Mouse (Mus musculus) heart, embryonic 13.5 days (tissue): ENCODE measurements around the gene Sac3d1. TPM values are rescaled to one million over a fixed set of nuclear protein-coding genes. Genes with fewer than 3 reads are reported as not detected.
"Not testable (repeated sequence)": the region's sequence is repeated elsewhere in the genome, so short reads cannot be mapped to it uniquely, and the experiment has no call there.

ENCODE experiments used
- ATAC-seq: fragments of 200-750 bp; cut with Nextera tagmentation; 2 replicates; pipeline ENCODE4 v1.8.0; 2017; ENCODE audit warnings: moderate TSS enrichment; ENCODE audit not compliant: insufficient number of reproducible peaks, low FRiP score, low TSS enrichment; ENCODE audit errors: extremely low read depth
- H3K27ac ChIP-seq: fragments of 300-500 bp; sonication (generic); replicated peaks from 2 replicates; pipeline ENCODE4 v1.5.1; 2015; ENCODE audit warnings: moderate library complexity, mild to moderate bottlenecking, inconsistent platforms
- H3K27me3 ChIP-seq: fragments of 300-500 bp; sonication (generic); replicated peaks from 2 replicates; pipeline ENCODE4 v1.6.1; 2015; ENCODE audit warnings: mild to moderate bottlenecking, inconsistent platforms
- H3K36me3 ChIP-seq: fragments of 300-500 bp; sonication (generic); 2 replicates; pipeline ENCODE4 v1.6.1; 2015; ENCODE audit warnings: mild to moderate bottlenecking, inconsistent platforms
- H3K4me1 ChIP-seq: fragments of 300-500 bp; sonication (generic); 2 replicates; pipeline ENCODE4 v1.6.1; 2015; ENCODE audit warnings: inconsistent platforms
- H3K4me2 ChIP-seq: fragments of 300-500 bp; sonication (generic); 2 replicates; pipeline ENCODE4 v1.6.1; 2015; ENCODE audit warnings: inconsistent platforms, mild to moderate bottlenecking, moderate library complexity
- H3K4me3 ChIP-seq: fragments of 300-500 bp; sonication (generic); 2 replicates; pipeline ENCODE4 v1.5.1; 2015; ENCODE audit warnings: moderate library complexity, mild to moderate bottlenecking, inconsistent platforms
- H3K9ac ChIP-seq: fragments of 300-500 bp; sonication (generic); 2 replicates; pipeline ENCODE4 v1.6.1; 2015; ENCODE audit warnings: inconsistent platforms, mild to moderate bottlenecking, moderate library complexity
- H3K9me3 ChIP-seq: fragments of 300-500 bp; sonication (generic); 2 replicates; pipeline ENCODE4 v1.6.1; 2016; ENCODE audit warnings: inconsistent platforms
- WGBS: fragments of 180-500 bp; shearing (Covaris S2); methylation state at CpG from one replicate; pipeline ENCODE4 v1.1.7; 2015; ENCODE audit warnings: mixed read lengths; 5-methylcytosine and 5-hydroxymethylcytosine counted together
- polyA plus RNA-seq: library from polyadenylated mRNA; unstranded; fragments of >200 nt; fragmentation: Nextera tagmentation; extraction: Ambion mirVana; gene quantifications from 2 replicates; pipeline ENCODE4 v1.2.1, GENCODE M21; 2015

The Sac3d1 gene
- polyA plus RNA-seq, 1 experiment from 2014 or later: 30.8 TPM

DNA sequence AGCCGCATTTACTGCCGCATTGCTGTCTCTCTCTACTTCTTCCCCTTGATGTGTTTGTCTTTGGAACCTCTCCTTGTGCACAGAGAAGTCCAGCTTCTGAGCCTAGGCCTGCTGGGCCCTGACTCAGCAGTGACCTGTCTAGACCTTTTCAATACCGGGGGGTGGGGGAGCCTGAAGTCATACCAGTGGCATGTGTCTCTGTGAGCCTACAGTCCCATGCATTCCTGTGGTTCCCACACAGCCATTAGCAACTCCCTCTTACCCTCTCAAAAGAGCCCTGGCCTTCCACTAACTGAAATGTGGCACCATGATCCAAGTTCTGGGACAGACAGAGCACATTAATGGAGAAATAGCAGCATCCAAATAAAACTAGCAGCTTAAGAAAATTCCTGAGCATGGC, 17.9 kb upstream of the Sac3d1 start:
- WGBS: 85% methylated on average over 3 of the region's 3 CpGs
- no peak for ATAC-seq
- no peak overlapping the region for H3K9ac ChIP-seq
- H3K4me1 ChIP-seq: peaks cover 10% of the 10 kb centered on the region
- peaks cover 40% of the 10 kb centered on the region for H3K36me3 ChIP-seq
- no peak overlapping the region for H3K27ac ChIP-seq
- H3K4me2 ChIP-seq: no peak overlapping the region
- no peaks in the 10 kb centered on the region for H3K27me3 ChIP-seq
- no peak overlapping the region for H3K4me3 ChIP-seq
- no peaks in the 10 kb centered on the region for H3K9me3 ChIP-seq

DNA sequence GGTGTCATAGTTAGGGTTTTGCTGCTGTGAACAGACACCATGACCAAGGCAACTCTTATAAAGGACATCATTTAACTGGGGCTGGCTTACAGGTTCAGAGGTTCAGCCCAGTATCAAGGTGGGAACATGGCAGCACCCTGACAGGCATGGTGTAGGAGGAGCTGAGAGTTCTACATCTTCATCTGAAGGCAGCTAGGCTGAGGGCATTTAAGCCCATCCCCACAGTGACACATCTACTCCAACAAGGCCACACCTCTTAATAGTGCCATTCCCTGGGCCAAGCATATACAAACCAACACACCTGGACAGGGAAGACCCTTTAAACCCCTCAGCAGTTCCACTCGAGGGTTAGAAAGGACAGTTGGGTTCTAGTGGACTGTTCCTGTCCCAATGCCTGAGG, 14.7 kb upstream of the Sac3d1 start:
- 31% methylated on average over 1 of the region's 1 CpGs for WGBS

DNA sequence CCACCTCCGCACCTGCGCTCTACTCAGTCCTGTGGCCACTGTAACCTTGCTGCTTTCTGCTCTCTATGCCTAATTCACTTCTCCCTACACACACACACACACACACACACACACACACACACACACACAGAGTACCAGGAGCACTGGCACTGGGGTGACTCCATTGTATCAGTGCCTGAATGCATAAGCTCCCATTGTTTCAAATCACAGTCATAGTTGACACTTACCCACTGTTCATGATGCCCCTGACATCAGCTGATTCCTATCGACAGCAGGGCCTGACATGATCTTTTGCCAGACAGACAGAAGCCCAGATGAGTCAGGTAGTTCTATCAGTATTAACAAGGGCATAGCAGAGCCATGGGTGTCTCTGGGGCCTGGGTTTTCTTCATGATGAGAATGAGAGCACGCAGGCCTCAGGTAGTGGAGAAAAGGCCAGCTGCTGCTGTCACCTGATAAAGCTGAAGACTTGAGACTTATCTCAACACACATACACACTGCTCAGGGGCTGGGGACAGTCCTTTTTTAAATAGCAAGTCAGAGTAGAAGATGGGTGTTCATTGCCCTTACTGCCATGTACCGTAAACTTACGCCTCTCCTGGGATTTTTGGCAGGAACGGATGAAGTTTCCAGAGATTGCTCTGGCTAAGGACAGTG, 13.8 kb upstream of the Sac3d1 start:
- Histone ChIP-seq H3K4me3 (no peak overlapping the region), H3K9ac (no peak overlapping the region), H3K4me1 (peaks cover 8% of the 10 kb centered on the region), H3K9me3 (no peaks in the 10 kb centered on the region), H3K27me3 (no peaks in the 10 kb centered on the region), H3K4me2 (0 out of 2 replicates have a peak overlapping the region, but pooled peaks have one; percentile 11), H3K36me3 (peaks cover 31% of the 10 kb centered on the region), H3K27ac (no peak overlapping the region; the same call in 1 of the 2 replicates)
- no peak for ATAC-seq
- 77% methylated on average over 7 of the region's 7 CpGs for WGBS

More for the DNA sequence above, 14.7 kb upstream of the Sac3d1 start:
- H3K4me1 ChIP-seq, H3K9me3 ChIP-seq, H3K27ac ChIP-seq, ATAC-seq, H3K27me3 ChIP-seq, H3K9ac ChIP-seq, H3K4me3 ChIP-seq: not testable (repeated sequence)
- Histone ChIP-seq H3K4me2 (peak overlapping the region; percentile 11; the same call in 1 of the 2 replicates), H3K36me3 (peaks cover 40% of the 10 kb centered on the region)

DNA sequence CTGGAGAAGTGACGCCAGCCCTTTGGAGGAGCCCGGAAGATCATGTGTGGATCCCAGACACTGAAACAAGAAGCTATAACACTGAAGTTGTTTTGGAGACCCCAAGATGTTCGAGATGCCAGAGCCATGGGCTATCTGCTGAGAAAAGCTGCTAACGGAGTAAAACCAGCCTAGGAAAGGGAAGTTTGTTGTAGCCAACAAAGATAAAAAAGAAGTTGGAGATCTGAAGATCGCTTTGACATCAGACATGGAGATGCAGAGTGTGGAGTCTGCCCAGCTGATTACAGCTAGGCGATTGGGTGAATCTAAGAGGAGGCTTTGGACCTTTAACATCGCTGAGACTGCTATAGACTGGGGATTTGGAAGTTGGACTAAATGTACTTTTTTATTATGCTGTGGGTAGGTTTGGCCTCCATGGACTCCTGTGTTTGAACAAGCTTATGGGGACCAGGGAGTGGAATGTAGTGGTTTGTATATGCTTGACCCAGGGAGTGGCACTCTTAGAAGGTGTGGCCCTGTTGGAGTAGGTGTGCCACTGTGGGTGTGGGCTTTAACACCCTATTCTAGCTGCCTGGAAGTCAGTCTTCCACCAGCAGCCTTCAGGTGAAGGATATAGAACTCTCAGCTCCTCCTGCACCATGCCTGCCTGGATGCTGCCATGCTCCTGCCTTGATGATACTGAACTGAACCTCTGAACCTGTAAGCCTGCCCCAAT, 12.1 kb upstream of the Sac3d1 start:
- H3K4me2 ChIP-seq, H3K9me3 ChIP-seq, H3K9ac ChIP-seq, H3K4me3 ChIP-seq, H3K27ac ChIP-seq, ATAC-seq, H3K27me3 ChIP-seq: not testable (repeated sequence)
- Histone ChIP-seq H3K36me3 (peaks cover 16% of the 10 kb centered on the region), H3K4me1 (peaks cover 13% of the 10 kb centered on the region)
- WGBS: 75% methylated on average over 7 of the region's 7 CpGs

DNA sequence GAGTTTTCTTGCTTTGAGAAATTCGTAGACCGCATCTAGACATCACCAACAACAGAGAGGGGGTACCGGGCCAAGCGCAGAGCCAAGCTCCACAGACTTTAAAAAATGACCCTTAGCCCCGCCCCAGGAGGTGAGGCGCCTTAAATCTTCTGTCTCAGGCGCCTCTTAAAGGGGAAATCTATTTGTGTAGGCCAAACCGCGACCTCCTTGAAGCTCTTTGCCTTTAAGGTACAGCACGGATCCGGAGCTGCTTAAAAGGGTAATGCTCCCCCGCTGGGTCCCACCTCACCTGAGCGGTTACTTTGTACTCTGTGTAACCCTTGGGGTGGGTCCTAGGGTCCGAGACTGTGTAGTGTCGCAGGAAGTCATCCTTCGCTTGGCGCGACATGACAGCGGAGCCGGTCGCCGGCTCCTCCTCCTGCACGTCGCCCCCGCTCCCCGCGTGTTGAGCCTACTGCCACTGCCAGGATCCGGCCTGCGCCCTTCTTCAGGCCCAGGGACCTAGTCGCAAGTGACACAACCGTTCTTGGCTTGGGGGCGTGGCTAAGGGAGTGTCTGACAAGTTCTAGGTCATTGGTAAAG, 9.4 kb upstream of the Sac3d1 start, which contains the start of gene Snx15:
Gene Snx15, minus strand, starts transcription at position 545 of the 582 bp plus-strand sequence.
- peak; percentile 90 for ATAC-seq
- Histone ChIP-seq H3K9me3 (no peaks in the 10 kb centered on the region; the same call in 1 of the 2 replicates), H3K4me1 (peaks cover 13% of the 10 kb centered on the region), H3K27me3 (no peaks in the 10 kb centered on the region), H3K27ac (peak within 1 kb of the TSS; percentile 90), H3K36me3 (no peaks in the 10 kb centered on the region), H3K4me3 (peak within 1 kb of the TSS; percentile 63), H3K9ac (peak within 1 kb of the TSS; percentile 83), H3K4me2 (peak within 1 kb of the TSS; percentile 73)
- WGBS: 0% methylated on average over 32 of the region's 32 CpGs

DNA sequence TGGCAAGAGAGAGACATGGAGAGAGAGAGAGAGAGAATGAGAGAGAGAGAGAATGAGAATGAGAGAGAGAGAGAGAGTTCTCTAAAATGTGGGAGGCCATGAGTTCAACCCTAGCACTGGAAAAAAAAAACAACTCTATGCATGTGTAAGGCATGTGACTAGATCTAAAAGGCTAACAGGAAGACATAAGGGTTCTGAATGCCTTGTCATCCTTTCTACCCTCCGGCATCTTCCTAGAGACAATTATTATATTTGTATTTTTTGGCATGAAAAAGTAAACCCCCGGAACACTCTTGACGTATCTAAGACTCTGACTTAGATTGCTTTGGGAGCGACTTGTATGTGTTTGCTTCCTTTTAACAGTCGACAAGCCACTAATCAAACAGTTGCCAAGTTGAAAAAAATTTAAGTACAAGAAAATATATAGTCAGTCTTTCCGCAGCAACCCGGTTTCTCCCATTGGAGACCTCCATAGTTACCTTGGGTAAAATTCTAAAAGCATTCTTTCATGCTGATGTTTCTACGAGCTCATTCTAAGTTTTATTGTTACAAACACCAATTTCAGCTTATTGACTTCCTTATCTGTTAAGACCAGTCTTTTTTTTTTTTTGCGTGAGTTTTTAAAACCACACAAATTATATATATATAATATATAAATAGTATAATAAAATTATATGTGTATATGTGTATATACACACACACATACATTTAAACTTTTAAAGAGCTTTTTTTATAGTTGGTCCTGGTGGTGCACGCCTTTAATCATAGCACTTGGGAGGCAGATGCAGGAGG, 8.5 kb upstream of the Sac3d1 start:
- H3K36me3 ChIP-seq: no peaks in the 10 kb centered on the region
- no peaks in the 10 kb centered on the region; the same call in 1 of the 2 replicates for H3K9me3 ChIP-seq
- peaks cover 13% of the 10 kb centered on the region; the same call in 1 of the 2 replicates for H3K4me1 ChIP-seq
- ATAC-seq: no peak
- peak overlapping the region; percentile 73 for H3K4me2 ChIP-seq
- H3K27me3 ChIP-seq: no peaks in the 10 kb centered on the region
- H3K9ac ChIP-seq: peak overlapping the region; percentile 83
- 69% methylated on average over 10 of the region's 10 CpGs for WGBS
- peak overlapping the region; percentile 90 for H3K27ac ChIP-seq
- peak overlapping the region; percentile 63 for H3K4me3 ChIP-seq

DNA sequence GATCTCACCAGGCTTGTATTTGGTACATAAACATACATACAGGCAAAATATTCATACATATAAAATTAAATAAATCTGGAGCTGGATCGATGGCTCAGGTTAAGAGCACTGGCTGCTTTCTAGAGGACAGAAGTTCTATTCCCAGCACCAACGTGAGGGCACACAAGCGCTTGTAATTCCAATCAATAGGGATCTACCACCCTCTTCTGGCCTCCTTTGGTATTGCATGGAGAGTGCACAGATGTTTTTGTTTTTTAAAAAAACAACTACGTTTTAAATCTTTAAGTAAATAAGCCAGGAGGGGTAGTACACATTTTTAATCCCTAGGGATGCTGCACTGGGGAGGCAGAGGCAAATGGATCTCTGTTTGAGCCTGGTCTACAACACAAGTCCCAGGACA, 7.8 kb upstream of the Sac3d1 start:
- no peak overlapping the region for H3K4me3 ChIP-seq
- no peaks in the 10 kb centered on the region for H3K27me3 ChIP-seq
- no peaks in the 10 kb centered on the region; the same call in 1 of the 2 replicates for H3K9me3 ChIP-seq
- peak overlapping the region; percentile 73; the same call in 1 of the 2 replicates for H3K4me2 ChIP-seq
- WGBS: 23% methylated on average over 4 of the region's 4 CpGs
- peaks cover 13% of the 10 kb centered on the region; the same call in 1 of the 2 replicates for H3K4me1 ChIP-seq
- peaks cover 3% of the 10 kb centered on the region for H3K36me3 ChIP-seq
- no peak for ATAC-seq
- no peak overlapping the region for H3K27ac ChIP-seq
- no peak overlapping the region for H3K9ac ChIP-seq

DNA sequence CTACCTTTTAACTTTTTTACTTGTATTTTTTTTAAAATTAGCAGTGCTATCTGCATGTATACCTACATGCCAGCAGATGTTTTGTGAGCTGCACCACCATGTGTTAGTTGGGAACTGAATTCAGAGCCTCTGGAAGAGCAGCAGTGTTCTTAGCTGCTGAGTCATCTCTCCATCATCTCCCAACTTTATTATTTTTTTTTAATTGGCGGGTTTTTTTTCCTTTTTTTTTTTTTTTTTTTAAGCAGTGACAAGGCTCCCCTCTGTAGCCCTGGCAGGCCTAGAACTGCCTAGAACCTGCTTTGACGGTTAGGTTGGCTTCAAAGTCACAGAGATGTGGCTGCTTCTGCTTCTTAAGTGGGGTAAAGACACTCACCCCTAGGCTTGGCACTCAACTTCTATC, 6.4 kb upstream of the Sac3d1 start:
- no peak overlapping the region for H3K4me3 ChIP-seq
- no peaks in the 10 kb centered on the region; the same call in 1 of the 2 replicates for H3K9me3 ChIP-seq
- H3K4me2 ChIP-seq: no peak overlapping the region
- 75% methylated on average over 2 of the region's 2 CpGs for WGBS
- no peak overlapping the region for H3K27ac ChIP-seq
- peaks cover 13% of the 10 kb centered on the region; the same call in 1 of the 2 replicates for H3K4me1 ChIP-seq
- ATAC-seq: no peak
- H3K36me3 ChIP-seq: peaks cover 16% of the 10 kb centered on the region
- H3K27me3 ChIP-seq: no peaks in the 10 kb centered on the region
- no peak overlapping the region for H3K9ac ChIP-seq

DNA sequence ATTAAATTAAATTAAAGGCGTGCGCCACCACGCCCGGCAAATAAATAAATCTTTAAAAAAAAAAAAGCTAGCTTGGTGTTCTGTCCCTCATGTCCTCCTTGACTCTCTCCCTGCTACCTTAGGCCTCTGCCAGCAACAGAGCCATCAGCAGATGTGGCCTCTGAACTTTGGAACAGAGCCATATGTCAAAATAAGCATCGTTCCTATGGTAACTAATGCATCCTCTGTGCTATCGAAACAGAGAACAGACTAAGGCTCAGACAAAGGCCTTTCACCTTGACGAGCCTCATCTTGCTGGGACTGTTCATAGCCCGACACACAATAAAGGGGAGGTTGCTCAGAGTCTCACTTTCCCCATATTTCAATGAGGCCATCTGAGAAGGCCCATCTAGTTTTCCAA, 4.9 kb upstream of the Sac3d1 start:
- Histone ChIP-seq H3K9ac (no peak overlapping the region; the same call in 1 of the 2 replicates), H3K4me1 (peaks cover 14% of the 10 kb centered on the region), H3K36me3 (peaks cover 18% of the 10 kb centered on the region), H3K27ac (no peak overlapping the region), H3K27me3 (no peaks in the 10 kb centered on the region), H3K9me3 (no peaks in the 10 kb centered on the region; the same call in 1 of the 2 replicates), H3K4me2 (no peak overlapping the region), H3K4me3 (no peak overlapping the region)
- ATAC-seq: no peak
- 83% methylated on average over 8 of the region's 8 CpGs for WGBS

DNA sequence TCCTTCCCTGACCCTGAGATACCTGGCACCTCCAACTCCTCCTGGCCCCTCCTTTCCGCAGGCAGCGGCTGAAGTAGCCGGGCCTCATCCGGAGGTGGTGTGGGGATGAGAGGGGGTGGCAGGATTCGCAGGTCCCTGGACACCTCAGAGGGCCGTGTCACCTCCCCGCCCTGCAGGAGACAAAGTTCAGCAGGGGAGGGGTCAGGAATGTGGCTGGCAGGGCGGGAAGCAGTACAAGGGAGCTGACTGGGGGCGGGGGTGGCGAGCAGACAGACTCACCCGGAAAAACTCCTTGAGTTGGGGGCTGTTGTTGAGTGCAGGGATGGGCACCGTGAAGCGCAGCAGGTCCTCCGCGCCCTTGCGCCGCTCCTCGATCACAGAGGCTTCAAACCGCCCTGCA, 3.3 kb upstream of the Sac3d1 start:
- no peaks in the 10 kb centered on the region for H3K27me3 ChIP-seq
- H3K27ac ChIP-seq: no peak overlapping the region
- peak overlapping the region; percentile 59 for H3K9ac ChIP-seq
- H3K4me3 ChIP-seq: no peak overlapping the region
- H3K4me2 ChIP-seq: peak overlapping the region; percentile 30; the same call in 1 of the 2 replicates
- no peak for ATAC-seq
- peaks cover 14% of the 10 kb centered on the region for H3K4me1 ChIP-seq
- WGBS: 22% methylated on average over 19 of the region's 19 CpGs
- H3K36me3 ChIP-seq: peaks cover 20% of the 10 kb centered on the region
- H3K9me3 ChIP-seq: no peaks in the 10 kb centered on the region; the same call in 1 of the 2 replicates
